Mouse (Mus musculus): ENCODE measurements around the gene Runx3.

- no peak for TF ChIP-seq POLR2A (IDR thresholded peaks at IDR 0.05; ENCODE audit: extremely low read depth, insufficient read depth, low read length)
- no peak for TF ChIP-seq CTCF (IDR thresholded peaks at IDR 0.05; ENCODE audit: extremely low read depth, insufficient read depth, low read length)
Measured at GRCm38 (mm10) chr4:135136202-135136601, 15.8 kb downstream of the Runx3 start.

Data from cortical plate, adult 2 months (tissue).